Mouse (Mus musculus): ENCODE results near the gene Fanci. TPM values are rescaled to one million over a fixed set of nuclear protein-coding genes. Genes with fewer than 3 reads are reported as not detected.
A peak's percentile ranks its signal among the peaks of the same experiment; 100 is the strongest.

Fanci gene
- polyA plus RNA-seq, 1 experiment from 2014 or later = 25.5 TPM

- peaks cover 20% of the 10 kb centered on the region for H3K27me3 ChIP-seq (ENCODE audit: poor library complexity, severe bottlenecking)
- peaks cover 40% of the 10 kb centered on the region for H3K4me1 ChIP-seq
- no peaks in the 10 kb centered on the region for H3K9me3 ChIP-seq
- H3K27ac ChIP-seq = no peak overlapping the region
- DNase-seq (ENCODE audit: extremely low spot score, low spot score) = no peak
- no peaks in the 10 kb centered on the region for H3K36me3 ChIP-seq (replicated peaks)
- no peak overlapping the region for H3K4me3 ChIP-seq
- WGBS = 64% methylated on average over 3 of the region's 3 CpGs
Measured at GRCm38 (mm10) chr7:79470718-79471117, 79.0 kb downstream of the Fanci start.

GRCm38 (mm10) chr7:79471436-79471835 lies 79.7 kb downstream of the Fanci start:
- H3K27ac ChIP-seq = no peak overlapping the region
- H3K9me3 ChIP-seq = no peaks in the 10 kb centered on the region
- H3K27me3 ChIP-seq (ENCODE audit: poor library complexity, severe bottlenecking) = peaks cover 20% of the 10 kb centered on the region
- no peaks in the 10 kb centered on the region for H3K36me3 ChIP-seq (replicated peaks)
- WGBS = 76% methylated on average over 7 of the region's 7 CpGs
- peaks cover 35% of the 10 kb centered on the region for H3K4me1 ChIP-seq
- DNase-seq (ENCODE audit: extremely low spot score, low spot score) = no peak
- no peak overlapping the region for H3K4me3 ChIP-seq

- no peaks in the 10 kb centered on the region for H3K9me3 ChIP-seq
- WGBS = 53% methylated on average over 2 of the region's 2 CpGs
- no peak for DNase-seq (ENCODE audit: extremely low spot score, low spot score)
- no peaks in the 10 kb centered on the region for H3K36me3 ChIP-seq (replicated peaks)
- no peak overlapping the region for H3K4me3 ChIP-seq
- H3K4me1 ChIP-seq = peaks cover 22% of the 10 kb centered on the region
- no peak overlapping the region for H3K27ac ChIP-seq
- H3K27me3 ChIP-seq (ENCODE audit: poor library complexity, severe bottlenecking) = peaks cover 16% of the 10 kb centered on the region
Measured at GRCm38 (mm10) chr7:79472792-79473191, 81.1 kb downstream of the Fanci start.

- no peaks in the 10 kb centered on the region for H3K9me3 ChIP-seq
Measured at GRCm38 (mm10) chr7:79473496-79474194, 81.9 kb downstream of the Fanci start.

GRCm38 (mm10) chr7:79474831-79475399 lies 83.2 kb downstream of the Fanci start:
- Histone ChIP-seq H3K27me3 (ENCODE audit: poor library complexity, severe bottlenecking) (no peaks in the 10 kb centered on the region; the same call in 1 of the 2 replicates), H3K4me3 (no peak overlapping the region), H3K27ac (no peak overlapping the region), H3K4me1 (peaks cover 6% of the 10 kb centered on the region; the same call in 1 of the 2 replicates), H3K36me3 (replicated peaks) (no peaks in the 10 kb centered on the region), H3K9me3 (no peaks in the 10 kb centered on the region)
- 81% methylated on average over 5 of the region's 5 CpGs for WGBS
- no peak for DNase-seq (ENCODE audit: extremely low spot score, low spot score)

More at GRCm38 (mm10) chr7:79473496-79474194, 81.9 kb downstream of the Fanci start:
- no peak overlapping the region for H3K27ac ChIP-seq
- H3K36me3 ChIP-seq (replicated peaks) = no peaks in the 10 kb centered on the region
- no peak overlapping the region for H3K4me3 ChIP-seq
- H3K27me3 ChIP-seq (ENCODE audit: poor library complexity, severe bottlenecking) = peaks cover 7% of the 10 kb centered on the region
- WGBS = 91% methylated on average over 9 of the region's 9 CpGs
- peaks cover 13% of the 10 kb centered on the region for H3K4me1 ChIP-seq
- DNase-seq (ENCODE audit: extremely low spot score, low spot score) = no peak

GRCm38 (mm10) chr7:79486528-79486927 lies 94.8 kb downstream of the Fanci start:
- 66% methylated on average over 10 of the region's 10 CpGs for WGBS
- Histone ChIP-seq H3K4me1 (no peaks in the 10 kb centered on the region), H3K4me3 (no peak overlapping the region), H3K27ac (no peak overlapping the region), H3K27me3 (ENCODE audit: poor library complexity, severe bottlenecking) (peaks cover 25% of the 10 kb centered on the region), H3K9me3 (no peaks in the 10 kb centered on the region), H3K36me3 (replicated peaks) (no peaks in the 10 kb centered on the region)
- no peak for DNase-seq (ENCODE audit: extremely low spot score, low spot score)

- H3K9me3 ChIP-seq = no peaks in the 10 kb centered on the region
- peaks cover 77% of the 10 kb centered on the region for H3K27me3 ChIP-seq (ENCODE audit: poor library complexity, severe bottlenecking)
- 9% methylated on average over 8 of the region's 8 CpGs for WGBS
- no peaks in the 10 kb centered on the region for H3K36me3 ChIP-seq (replicated peaks)
- 0 out of 2 replicates have a peak overlapping the region, but pooled peaks have one; percentile 7 for H3K27ac ChIP-seq
- peaks cover 46% of the 10 kb centered on the region for H3K4me1 ChIP-seq
- peak; percentile 79 for DNase-seq (ENCODE audit: extremely low spot score, low spot score)
- no peak overlapping the region for H3K4me3 ChIP-seq
Measured at GRCm38 (mm10) chr7:79493915-79494314, 102.2 kb downstream of the Fanci start.

GRCm38 (mm10) chr7:79495988-79496815 lies 104.5 kb downstream of the Fanci start:
- WGBS = 1% methylated on average over 38 of the region's 38 CpGs
- Histone ChIP-seq H3K4me3 (peak overlapping the region; percentile 86), H3K4me1 (peaks cover 61% of the 10 kb centered on the region), H3K27me3 (ENCODE audit: poor library complexity, severe bottlenecking) (peaks cover 90% of the 10 kb centered on the region), H3K27ac (peak overlapping the region; percentile 98), H3K36me3 (replicated peaks) (peaks cover 3% of the 10 kb centered on the region; the same call in 1 of the 2 replicates), H3K9me3 (no peaks in the 10 kb centered on the region)
- peak; percentile 92 for DNase-seq (ENCODE audit: extremely low spot score, low spot score)

- peaks cover 68% of the 10 kb centered on the region for H3K4me1 ChIP-seq
- H3K9me3 ChIP-seq = no peaks in the 10 kb centered on the region
- H3K27ac ChIP-seq = peak overlapping the region; percentile 98
- peaks cover 97% of the 10 kb centered on the region for H3K27me3 ChIP-seq (ENCODE audit: poor library complexity, severe bottlenecking)
- 3% methylated on average over 9 of the region's 9 CpGs for WGBS
- peak; percentile 58 for DNase-seq (ENCODE audit: extremely low spot score, low spot score)
- H3K4me3 ChIP-seq = peak overlapping the region; percentile 86
- peaks cover 10% of the 10 kb centered on the region for H3K36me3 ChIP-seq (replicated peaks)
Measured at GRCm38 (mm10) chr7:79496816-79497328, 105.1 kb downstream of the Fanci start.

GRCm38 (mm10) chr7:79497701-79498115 lies 106.0 kb downstream of the Fanci start:
- H3K27ac ChIP-seq = peak overlapping the region; percentile 98
- H3K36me3 ChIP-seq (replicated peaks) = peaks cover 17% of the 10 kb centered on the region
- under 1% methylated on average over 20 of the region's 20 CpGs for WGBS
- H3K27me3 ChIP-seq (ENCODE audit: poor library complexity, severe bottlenecking) = peaks cover 98% of the 10 kb centered on the region
- H3K4me1 ChIP-seq = peaks cover 76% of the 10 kb centered on the region
- peak; percentile 81 for DNase-seq (ENCODE audit: extremely low spot score, low spot score)
- no peaks in the 10 kb centered on the region for H3K9me3 ChIP-seq
- peak overlapping the region; percentile 86 for H3K4me3 ChIP-seq

- Histone ChIP-seq H3K27ac (peak overlapping the region; percentile 98), H3K27me3 (ENCODE audit: poor library complexity, severe bottlenecking) (peaks cover 98% of the 10 kb centered on the region), H3K4me1 (peaks cover 83% of the 10 kb centered on the region), H3K4me3 (peak overlapping the region; percentile 86), H3K36me3 (replicated peaks) (peaks cover 24% of the 10 kb centered on the region), H3K9me3 (no peaks in the 10 kb centered on the region)
- 5% methylated on average over 6 of the region's 6 CpGs for WGBS
- DNase-seq (ENCODE audit: extremely low spot score, low spot score) = no peak
Measured at GRCm38 (mm10) chr7:79498356-79498755, 106.6 kb downstream of the Fanci start.

- DNase-seq (ENCODE audit: extremely low spot score, low spot score) = peak; percentile 76
- H3K4me3 ChIP-seq = peak overlapping the region; percentile 86
- peaks cover 84% of the 10 kb centered on the region for H3K4me1 ChIP-seq
- H3K27ac ChIP-seq = peak overlapping the region; percentile 98
- H3K36me3 ChIP-seq (replicated peaks) = peaks cover 30% of the 10 kb centered on the region
- under 1% methylated on average over 35 of the region's 35 CpGs for WGBS
- H3K9me3 ChIP-seq = no peaks in the 10 kb centered on the region
- peaks cover 100% of the 10 kb centered on the region for H3K27me3 ChIP-seq (ENCODE audit: poor library complexity, severe bottlenecking)
Measured at GRCm38 (mm10) chr7:79498965-79499595, 107.4 kb downstream of the Fanci start.

All from forebrain, embryonic 10.5 days (tissue).